Comparison of ENCODE assay signal across 8 mouse cellular contexts in genomic region chr11:59965227-59966101, GRCm38 (mm10). TPM values are rescaled to one million over a fixed set of nuclear protein-coding genes. Genes with fewer than 3 reads are reported as not detected.
DNase-seq lines count a peak whose midpoint lies in the region; ATAC-seq lines count a peak whose summit lies in the region.

No protein-coding gene starts in this region.

- intact Hi-C loops in left cerebral cortex, postnatal 25 days (cut with DNase I) = loop anchor here (1.0 to 5.0 kb wide), 3 partner anchors 62 to 111 kb away; no protein-coding TSS in a partner anchor

- no peaks in the 10 kb centered on the region for H3K9me3 ChIP-seq in intestine, embryonic 16.5 days (ENCODE audit: control insufficient read depth, low read length)

- DNase-seq in adrenal gland, adult 18-20 months (ENCODE audit: low spot score in 2 of 2) = peak; percentile 80 to 81
- peak; percentile 67 for DNase-seq in embryo, embryonic 11.5 days (ENCODE audit: low read depth, low spot score)
- DNase-seq in gastrocnemius, postnatal 4 days (ENCODE audit: low spot score in 2 of 2) = peak; percentile 56 to 79
- DNase-seq in left cerebral cortex, postnatal 25 days (ENCODE audit: low spot score in 2 of 2) = peak; percentile 72 to 81
- DNase-seq in right cerebral cortex, postnatal 14 days = peak; percentile 72
- DNase-seq in yolk sac, embryonic 10.5 days (ENCODE audit: low spot score) = peak; percentile 79

- peaks cover 23% of the 10 kb centered on the region for H3K4me1 ChIP-seq in intestine, embryonic 16.5 days (ENCODE audit: control insufficient read depth, insufficient read depth, low read length)

- WGBS in intestine, embryonic 16.5 days = 16% methylated on average over 25 of the region's 25 CpGs

- H3K4me3 ChIP-seq in intestine, embryonic 16.5 days (ENCODE audit: low read length) = peak overlapping the region; percentile 57

- H3K9ac ChIP-seq in intestine, embryonic 16.5 days (ENCODE audit: low read depth, low read length) = peak overlapping the region; percentile 70

- H3K4me2 ChIP-seq in intestine, embryonic 16.5 days (ENCODE audit: low read depth, low read length) = peak overlapping the region; percentile 99

- ATAC-seq in intestine, embryonic 16.5 days = peak; percentile 82
- peak; percentile 72; the same call in 1 of the 2 replicates for ATAC-seq in megakaryocyte-erythroid progenitor cell, adult 5-6 weeks (replicated peaks; ENCODE audit: low FRiP score, low TSS enrichment, poor library complexity, severe bottlenecking)

- peak overlapping the region; percentile 78 for H3K27ac ChIP-seq in intestine, embryonic 16.5 days (ENCODE audit: low read length)

- H3K27me3 ChIP-seq in intestine, embryonic 16.5 days (replicated peaks; ENCODE audit: control insufficient read depth, insufficient read depth, low read length) = peaks cover 11% of the 10 kb centered on the region; the same call in 1 of the 2 replicates

- H3K36me3 ChIP-seq in intestine, embryonic 16.5 days (ENCODE audit: control insufficient read depth, insufficient read depth, low read length) = peaks cover 3% of the 10 kb centered on the region

RNA-seq across cellular contexts. Expression of gene Rasd1, which starts 0.7 kb away (rescaled TPM):
- 10 to 100 TPM; 17.5 to 20.2 TPM for total RNA-seq in adrenal gland, adult 18-20 months (2021)
- 1 to 10 TPM; 2.2 to 3.4 TPM for total RNA-seq in gastrocnemius, postnatal 4 days (2021)
- 2.0 and 2.3 TPM in 2 replicates for polyA plus RNA-seq in intestine, embryonic 16.5 days (2015; fragmentation: Nextera tagmentation; extraction: Ambion mirVana)
- total RNA-seq in left cerebral cortex, postnatal 25 days (2021) = 10 to 100 TPM in 1 of 2 experiments, 1 to 10 TPM in 1; 9.3 to 12.1 TPM
- 0.89 TPM in 1 of 2 replicates, not detected in the other for total RNA-seq in megakaryocyte-erythroid progenitor cell, adult 5-6 weeks (2014; fragmentation: Nextera tagmentation)
- total RNA-seq in megakaryocyte-erythroid progenitor cell, adult 5-6 weeks (2017) = 2.6 TPM in 1 of 2 replicates, not detected in the other

RNA-seq across cellular contexts. Expression of gene Med9, which starts 17.5 kb away (rescaled TPM):
- total RNA-seq in adrenal gland, adult 18-20 months (2021) = 10 to 100 TPM; 23.3 to 24.3 TPM
- 10 to 100 TPM; 20.1 to 21.9 TPM for total RNA-seq in gastrocnemius, postnatal 4 days (2021)
- 33.0 and 33.4 TPM in 2 replicates for polyA plus RNA-seq in intestine, embryonic 16.5 days (2015; fragmentation: Nextera tagmentation; extraction: Ambion mirVana)
- 10 to 100 TPM; 38.8 to 39.7 TPM for total RNA-seq in left cerebral cortex, postnatal 25 days (2021)
- 23.6 and 25.8 TPM in 2 replicates for total RNA-seq in megakaryocyte-erythroid progenitor cell, adult 5-6 weeks (2014; fragmentation: Nextera tagmentation)
- 32.9 and 33.8 TPM in 2 replicates for total RNA-seq in megakaryocyte-erythroid progenitor cell, adult 5-6 weeks (2017)

Comparison
In these comparisons a context has a peak if more than half of its experiments do, and no peak if none do; other contexts are left out.
1. Peak in every context shown above with its lines: DNase-seq, ATAC-seq, H3K4me3 ChIP-seq and H3K27ac ChIP-seq.